Mouse (Mus musculus): ENCODE measurements around the gene 9130204L05Rik.

The 9130204L05Rik gene

GRCm38 (mm10) chr3:91090703-91091102 is at the start of gene 9130204L05Rik:
Gene 9130204L05Rik, minus strand, starts transcription at chr3:91090803.
- no peak for DNase-seq (ENCODE audit: low spot score in 2 of 2)

GRCm38 (mm10) chr3:91108696-91109095 is 18.1 kb upstream of the 9130204L05Rik start:
- no peak for DNase-seq (ENCODE audit: low spot score in 2 of 2)

- DNase-seq (ENCODE audit: low spot score in 2 of 2), result no peak
Observed at GRCm38 (mm10) chr3:91059211-91059610, 31.4 kb downstream of the 9130204L05Rik start.

- DNase-seq (ENCODE audit: low spot score in 2 of 2), result no peak
Observed at GRCm38 (mm10) chr3:91052654-91053053, 37.9 kb downstream of the 9130204L05Rik start.
